Mouse (Mus musculus) kidney, embryonic 16.5 days (tissue): ENCODE results near the gene Prg4. TPM values are rescaled to one million over a fixed set of nuclear protein-coding genes. Genes with fewer than 3 reads are reported as not detected.

Experiments used
- ATAC-seq: fragments of 200-750 bp; cut with Nextera tagmentation; 2 replicates; pipeline ENCODE4 v1.8.0; 2017; ENCODE audit warnings: moderate TSS enrichment; ENCODE audit not compliant: low FRiP score, low TSS enrichment
- H3K27ac ChIP-seq: fragments of 300-500 bp; sonication (generic); 2 replicates; pipeline ENCODE4 v1.5.1; 2014; ENCODE audit warnings: low read length
- H3K27me3 ChIP-seq: fragments of 300-500 bp; sonication (generic); 2 replicates; pipeline ENCODE4 v1.6.1; 2014; ENCODE audit warnings: low read length, control low read depth, mixed read lengths; ENCODE audit not compliant: insufficient read depth
- H3K36me3 ChIP-seq: fragments of 300-500 bp; sonication (generic); 2 replicates; pipeline ENCODE4 v1.6.1; 2014; ENCODE audit warnings: low read length, control low read depth, mixed read lengths; ENCODE audit not compliant: insufficient read depth
- H3K4me1 ChIP-seq: fragments of 300-500 bp; sonication (generic); 2 replicates; pipeline ENCODE4 v1.6.1; 2014; ENCODE audit warnings: low read length, control low read depth, mixed read lengths; ENCODE audit not compliant: insufficient read depth
- H3K4me2 ChIP-seq: fragments of 300-500 bp; sonication (generic); replicated peaks from 2 replicates; pipeline ENCODE4 v1.6.1; 2014; ENCODE audit warnings: low read depth, low read length
- H3K4me3 ChIP-seq: fragments of 300-500 bp; sonication (generic); 2 replicates; pipeline ENCODE4 v1.5.1; 2014; ENCODE audit warnings: mild to moderate bottlenecking, low read length
- H3K9ac ChIP-seq: fragments of 300-500 bp; sonication (generic); replicated peaks from 2 replicates; pipeline ENCODE4 v1.6.1; 2014; ENCODE audit warnings: low read length
- H3K9me3 ChIP-seq: fragments of 300-500 bp; sonication (generic); 2 replicates; pipeline ENCODE4 v1.6.1; 2016; ENCODE audit warnings: low read length, control low read depth
- WGBS: fragments of 180-500 bp; shearing (Covaris S2); extraction: QIAGEN DNeasy Blood & Tissue Kit; methylation state at CpG from one replicate; pipeline ENCODE4 v1.1.7; 2014; 5-methylcytosine and 5-hydroxymethylcytosine counted together
- polyA plus RNA-seq: library from polyadenylated mRNA; unstranded; fragments of >200 nt; fragmentation: Nextera tagmentation; extraction: Ambion mirVana; gene quantifications from 2 replicates; pipeline ENCODE4 v1.2.1, GENCODE M21; 2015

Prg4 gene
- 0.45 and 0.47 TPM in 2 replicates for polyA plus RNA-seq

DNA sequence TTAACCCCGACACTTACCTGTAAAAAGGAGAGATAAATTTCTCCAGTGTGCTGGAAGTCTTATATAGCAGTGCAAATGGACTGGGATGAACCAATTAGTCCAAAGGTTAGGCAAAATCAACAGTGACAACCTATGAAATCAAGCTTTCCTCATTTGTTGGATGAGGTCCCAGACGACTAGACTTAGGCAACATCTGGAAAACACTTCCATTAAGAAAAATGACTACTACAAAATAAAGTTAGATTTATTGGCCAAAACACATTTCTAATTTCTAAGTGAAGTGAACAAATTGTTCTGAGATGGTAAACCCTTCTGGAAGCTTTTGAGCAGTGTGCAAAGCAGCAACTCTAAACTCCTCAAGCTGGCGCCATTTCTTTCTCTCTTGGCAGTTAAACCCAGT lies at the start of gene Prg4:
TSS of gene Prg4 (minus strand) at position 34 of the 400 bp plus-strand sequence.
- H3K9ac ChIP-seq, result no peak within 1 kb of the TSS
- no peaks in the 10 kb centered on the region for H3K36me3 ChIP-seq
- H3K27me3 ChIP-seq, result no peaks in the 10 kb centered on the region
- H3K4me3 ChIP-seq, result no peak within 1 kb of the TSS
- no peaks in the 10 kb centered on the region for H3K4me1 ChIP-seq
- H3K4me2 ChIP-seq, result no peak within 1 kb of the TSS
- no peaks in the 10 kb centered on the region for H3K9me3 ChIP-seq
- no peak within 1 kb of the TSS for H3K27ac ChIP-seq
- WGBS, result 76% methylated on average over 3 of the region's 3 CpGs
- no peak for ATAC-seq

- Histone ChIP-seq H3K36me3 (no peaks in the 10 kb centered on the region), H3K27me3 (no peaks in the 10 kb centered on the region), H3K4me3 (no peak overlapping the region), H3K4me1 (no peaks in the 10 kb centered on the region), H3K9me3 (no peaks in the 10 kb centered on the region), H3K9ac (no peak overlapping the region), H3K4me2 (no peak overlapping the region), H3K27ac (no peak overlapping the region)
- 95% methylated on average over 2 of the region's 2 CpGs for WGBS
- ATAC-seq, result no peak
Measured at GRCm38 (mm10) chr1:150513041-150513440, 47.1 kb upstream of the Prg4 start.

DNA sequence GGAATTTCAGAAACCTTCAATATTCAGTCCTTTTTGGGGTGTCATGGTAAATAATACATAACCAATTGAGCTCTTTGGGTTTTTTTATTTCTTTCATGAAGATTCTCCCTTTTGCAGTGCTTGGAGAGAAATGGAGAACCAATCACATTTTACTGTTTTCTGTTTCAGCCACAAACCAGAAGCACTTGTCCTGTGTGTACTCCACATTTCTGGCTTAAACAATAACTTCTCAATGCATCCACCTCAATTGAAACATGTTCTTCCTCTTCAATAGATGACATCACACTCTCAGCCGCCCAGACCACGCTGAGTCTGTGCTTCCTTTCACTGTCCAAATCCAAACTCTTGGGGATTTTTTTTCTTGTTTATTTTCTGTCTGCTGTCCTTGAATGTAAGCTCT lies 39.8 kb upstream of the Prg4 start:
- H3K4me2 ChIP-seq, result no peak overlapping the region
- no peak overlapping the region for H3K27ac ChIP-seq
- no peak overlapping the region for H3K9ac ChIP-seq
- no peaks in the 10 kb centered on the region for H3K4me1 ChIP-seq
- H3K9me3 ChIP-seq, result no peaks in the 10 kb centered on the region
- no peaks in the 10 kb centered on the region for H3K36me3 ChIP-seq
- no peaks in the 10 kb centered on the region for H3K27me3 ChIP-seq
- ATAC-seq, result no peak
- WGBS, result 55% methylated on average over 2 of the region's 2 CpGs
- H3K4me3 ChIP-seq, result no peak overlapping the region

GRCm38 (mm10) chr1:150503321-150503720 lies 37.4 kb upstream of the Prg4 start:
- peaks cover 2% of the 10 kb centered on the region; the same call in 1 of the 2 replicates for H3K9me3 ChIP-seq
- peak; percentile 49; the same call in 1 of the 2 replicates for ATAC-seq
- WGBS, result 72% methylated on average over 4 of the region's 4 CpGs
- no peak overlapping the region for H3K9ac ChIP-seq
- H3K4me3 ChIP-seq, result no peak overlapping the region
- no peak overlapping the region for H3K4me2 ChIP-seq
- no peak overlapping the region for H3K27ac ChIP-seq
- no peaks in the 10 kb centered on the region for H3K27me3 ChIP-seq
- no peaks in the 10 kb centered on the region for H3K4me1 ChIP-seq
- H3K36me3 ChIP-seq, result no peaks in the 10 kb centered on the region

DNA sequence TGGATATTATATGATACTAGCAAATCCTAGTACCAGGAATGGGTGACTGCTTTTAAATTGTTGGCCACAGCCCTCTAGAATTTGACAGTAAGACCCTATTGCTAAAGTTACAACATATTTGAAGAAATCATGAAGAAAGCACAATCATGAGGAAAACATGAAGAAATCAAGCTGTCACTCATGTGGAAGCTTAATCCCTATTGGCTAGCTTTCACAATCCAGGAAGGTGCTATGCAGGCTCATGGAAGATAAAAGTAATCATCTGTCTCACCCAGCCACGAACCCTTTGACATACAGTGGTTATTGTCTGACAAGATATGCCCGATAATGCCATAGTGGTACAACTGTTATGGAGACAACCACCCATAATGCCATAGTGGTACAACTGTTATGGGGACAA lies 32.2 kb upstream of the Prg4 start:
- Histone ChIP-seq H3K36me3 (no peaks in the 10 kb centered on the region), H3K27me3 (no peaks in the 10 kb centered on the region), H3K9me3 (peaks cover 4% of the 10 kb centered on the region; the same call in 1 of the 2 replicates), H3K4me1 (no peaks in the 10 kb centered on the region), H3K4me3 (no peak overlapping the region), H3K9ac (no peak overlapping the region), H3K27ac (no peak overlapping the region), H3K4me2 (no peak overlapping the region)
- WGBS, result 88% methylated on average over 2 of the region's 2 CpGs
- ATAC-seq, result no peak

DNA sequence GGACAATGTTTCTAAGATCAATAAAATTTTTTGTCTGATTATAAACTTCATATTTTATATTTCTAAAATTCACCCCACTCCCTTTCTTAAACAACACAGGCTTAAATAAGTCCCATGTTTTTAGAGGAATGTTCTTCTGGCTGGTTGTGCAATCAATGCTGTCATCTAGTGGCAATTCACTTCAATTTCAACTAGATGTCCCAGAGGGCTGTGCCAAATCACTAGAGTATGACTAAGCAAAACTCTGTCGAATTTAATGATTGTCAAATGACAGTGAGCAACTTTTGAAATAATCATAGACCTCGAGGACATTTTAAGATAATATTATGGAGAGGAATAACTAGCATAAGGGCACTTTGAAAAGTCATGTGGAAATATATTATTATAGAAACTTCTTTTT lies 31.7 kb upstream of the Prg4 start:
- H3K9ac ChIP-seq, result no peak overlapping the region
- 54% methylated on average over 2 of the region's 2 CpGs for WGBS
- H3K9me3 ChIP-seq, result peaks cover 4% of the 10 kb centered on the region; the same call in 1 of the 2 replicates
- H3K36me3 ChIP-seq, result no peaks in the 10 kb centered on the region
- no peaks in the 10 kb centered on the region for H3K4me1 ChIP-seq
- no peak overlapping the region for H3K4me3 ChIP-seq
- ATAC-seq, result no peak
- no peak overlapping the region for H3K27ac ChIP-seq
- H3K4me2 ChIP-seq, result no peak overlapping the region
- H3K27me3 ChIP-seq, result no peaks in the 10 kb centered on the region

DNA sequence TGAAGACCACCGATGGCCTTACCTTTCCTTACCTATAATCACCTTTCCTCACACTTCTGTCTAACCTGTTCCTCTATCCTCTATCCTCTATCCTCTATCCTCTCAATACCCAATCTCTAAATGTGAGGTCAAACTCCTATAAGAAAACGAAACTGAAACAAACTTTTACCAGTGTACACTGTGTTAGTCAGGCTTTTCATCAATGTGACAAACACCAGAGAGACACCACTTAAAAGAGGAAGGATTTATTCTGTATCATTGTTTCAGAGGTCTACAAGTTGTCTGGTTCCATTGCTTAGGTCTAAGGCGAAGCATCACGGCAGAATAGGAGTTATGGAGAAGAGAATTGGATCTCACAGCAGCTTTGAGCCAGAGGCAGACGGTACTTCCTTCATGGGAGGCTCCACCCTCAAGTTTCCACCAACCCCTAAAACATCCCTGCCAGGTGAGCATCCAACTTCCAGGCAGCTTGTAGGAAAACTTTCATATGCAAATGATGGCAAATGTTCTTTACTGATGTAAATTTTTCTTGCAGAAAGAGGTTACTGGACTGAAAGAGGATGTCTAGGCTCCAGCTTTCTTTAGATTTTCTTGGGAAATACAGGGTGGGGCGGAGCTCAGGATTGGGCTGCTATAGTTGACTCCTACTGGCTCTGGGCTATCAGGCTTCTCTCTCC lies 30.8 kb upstream of the Prg4 start:
- Histone ChIP-seq H3K9ac (no peak overlapping the region), H3K27ac (no peak overlapping the region), H3K27me3 (no peaks in the 10 kb centered on the region), H3K36me3 (no peaks in the 10 kb centered on the region), H3K4me3 (no peak overlapping the region), H3K4me2 (no peak overlapping the region), H3K9me3 (peaks cover 4% of the 10 kb centered on the region; the same call in 1 of the 2 replicates), H3K4me1 (no peaks in the 10 kb centered on the region)
- ATAC-seq, result no peak
- WGBS, result 77% methylated on average over 6 of the region's 6 CpGs

DNA sequence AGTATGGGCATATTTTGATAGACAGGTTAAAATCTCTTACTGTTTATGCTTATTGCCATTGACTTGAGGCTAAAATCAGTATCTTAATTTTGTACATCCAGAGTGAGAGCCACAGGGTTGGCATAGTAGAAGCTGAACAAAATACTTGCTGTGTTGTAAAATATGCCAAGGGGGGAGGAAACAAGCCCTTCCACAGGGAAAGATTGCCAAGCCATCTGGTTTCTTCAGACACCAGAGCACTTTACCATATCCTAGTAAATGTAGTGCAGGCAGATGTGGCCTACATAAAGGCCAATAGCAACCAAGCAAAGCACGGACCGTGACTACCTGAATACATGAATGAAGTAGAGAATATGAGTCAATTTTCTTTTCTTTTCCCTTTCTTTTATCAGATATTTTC lies 23.2 kb upstream of the Prg4 start:
- ATAC-seq, result no peak
- WGBS, result 88% methylated on average over 2 of the region's 2 CpGs
- H3K27me3 ChIP-seq, result no peaks in the 10 kb centered on the region

DNA sequence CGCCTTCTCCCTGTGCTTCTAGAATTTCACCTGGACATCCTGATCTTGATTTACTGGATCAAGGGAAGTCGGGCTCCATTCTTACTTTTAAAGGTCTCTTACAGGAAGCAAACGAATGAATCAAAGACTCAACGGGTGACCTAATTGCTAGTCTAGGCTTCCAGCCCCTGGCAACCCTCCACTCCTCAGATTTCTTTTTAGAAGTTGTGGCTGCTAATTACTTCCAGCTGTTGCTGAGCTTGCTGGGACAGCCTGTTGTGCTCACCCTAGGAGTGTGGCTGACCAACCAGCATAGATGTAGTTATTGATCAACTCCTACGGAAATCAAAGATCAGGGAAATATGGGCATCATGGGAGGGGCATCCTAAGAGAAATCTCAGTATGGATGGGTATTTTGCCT lies 14.7 kb upstream of the Prg4 start:
- Histone ChIP-seq H3K9ac (no peak overlapping the region), H3K36me3 (no peaks in the 10 kb centered on the region), H3K4me3 (no peak overlapping the region), H3K4me2 (no peak overlapping the region), H3K27ac (no peak overlapping the region), H3K9me3 (0 out of 2 replicates have a peak, but pooled peaks cover 2% of the 10 kb centered on the region), H3K27me3 (no peaks in the 10 kb centered on the region), H3K4me1 (no peaks in the 10 kb centered on the region)
- peak; percentile 74; the same call in 1 of the 2 replicates for ATAC-seq
- WGBS, result 27% methylated on average over 5 of the region's 5 CpGs

More for the DNA sequence above, 23.2 kb upstream of the Prg4 start:
- H3K4me1 ChIP-seq, result no peaks in the 10 kb centered on the region
- no peak overlapping the region for H3K9ac ChIP-seq
- H3K27ac ChIP-seq, result no peak overlapping the region
- no peak overlapping the region for H3K4me2 ChIP-seq
- H3K9me3 ChIP-seq, result no peaks in the 10 kb centered on the region
- H3K4me3 ChIP-seq, result no peak overlapping the region
- no peaks in the 10 kb centered on the region for H3K36me3 ChIP-seq

DNA sequence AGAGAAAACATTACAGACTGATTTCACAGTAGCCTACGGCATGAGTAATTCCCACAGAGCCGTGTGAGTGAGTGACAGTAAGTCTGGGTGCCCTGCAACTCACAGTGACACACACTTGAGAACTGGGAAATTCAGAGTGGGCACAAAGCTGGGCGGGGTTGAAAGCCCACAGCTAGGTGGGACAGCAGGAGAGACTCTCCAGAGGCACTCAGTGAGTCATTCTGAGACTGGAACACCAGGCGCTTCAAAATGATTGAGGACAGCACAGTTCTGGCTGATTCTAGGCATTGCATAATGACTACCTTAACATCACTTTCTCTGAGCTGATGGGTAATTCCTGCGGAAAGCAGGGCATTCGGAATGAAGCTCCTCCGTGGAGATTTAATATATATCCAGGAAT lies 6.6 kb upstream of the Prg4 start:
- H3K4me1 ChIP-seq, result no peaks in the 10 kb centered on the region
- ATAC-seq, result no peak
- H3K4me2 ChIP-seq, result no peak overlapping the region
- no peaks in the 10 kb centered on the region for H3K36me3 ChIP-seq
- H3K27ac ChIP-seq, result no peak overlapping the region
- no peak overlapping the region for H3K9ac ChIP-seq
- H3K27me3 ChIP-seq, result no peaks in the 10 kb centered on the region
- WGBS, result 61% methylated on average over 7 of the region's 7 CpGs
- H3K9me3 ChIP-seq, result no peaks in the 10 kb centered on the region
- no peak overlapping the region for H3K4me3 ChIP-seq
